Mouse (Mus musculus) erythroblast, embryonic 14.5 days (primary cell): Measurements from ENCODE around the gene Tmem95. TPM values are rescaled to one million over a fixed set of nuclear protein-coding genes. Genes with fewer than 3 reads are reported as not detected.
A peak's percentile ranks its signal among the peaks of the same experiment; 100 is the strongest.
"Not testable (repeated sequence)": the region's sequence is repeated elsewhere in the genome, so short reads cannot be mapped to it uniquely, and the experiment has no call there.

Experiments
- H3K27me3 ChIP-seq: 2 replicates; pipeline ENCODE4 v1.6.1; 2012; ENCODE audit warnings: inconsistent platforms; ENCODE audit not compliant: control insufficient read depth
- H3K36me3 ChIP-seq: 2 replicates; pipeline ENCODE4 v1.6.1; 2012; ENCODE audit warnings: mild to moderate bottlenecking, inconsistent platforms; ENCODE audit not compliant: control insufficient read depth
- H3K4me1 ChIP-seq: 2 replicates; pipeline ENCODE4 v1.6.1; 2012; ENCODE audit warnings: inconsistent platforms; ENCODE audit not compliant: control insufficient read depth
- H3K4me3 ChIP-seq: replicated peaks from 2 replicates; pipeline ENCODE3; 2012; ENCODE audit warnings: moderate library complexity, mild to moderate bottlenecking, inconsistent platforms
- H3K9me3 ChIP-seq: 2 replicates; pipeline ENCODE4 v1.6.1; 2012; ENCODE audit warnings: low read length, inconsistent platforms, mixed read lengths; ENCODE audit not compliant: control insufficient read depth
- GATA1 ChIP-seq: IDR thresholded peaks from 2 replicates; pipeline ENCODE4 v1.6.1; 2012; ENCODE audit warnings: low read length, inconsistent platforms, mixed read lengths
- TAL1 ChIP-seq: IDR thresholded peaks from 3 replicates; pipeline ENCODE4 v1.6.1; 2012; ENCODE audit warnings: low read length, inconsistent platforms, mixed read lengths
- polyA plus RNA-seq: library from polyadenylated mRNA; stranded (reverse); fragments of >175 nt; gene quantifications from 2 replicates; pipeline ENCODE4 v1.2.3, GENCODE M21; 2012

Gene Tmem95
- polyA plus RNA-seq, 1 experiment, result not detected

DNA sequence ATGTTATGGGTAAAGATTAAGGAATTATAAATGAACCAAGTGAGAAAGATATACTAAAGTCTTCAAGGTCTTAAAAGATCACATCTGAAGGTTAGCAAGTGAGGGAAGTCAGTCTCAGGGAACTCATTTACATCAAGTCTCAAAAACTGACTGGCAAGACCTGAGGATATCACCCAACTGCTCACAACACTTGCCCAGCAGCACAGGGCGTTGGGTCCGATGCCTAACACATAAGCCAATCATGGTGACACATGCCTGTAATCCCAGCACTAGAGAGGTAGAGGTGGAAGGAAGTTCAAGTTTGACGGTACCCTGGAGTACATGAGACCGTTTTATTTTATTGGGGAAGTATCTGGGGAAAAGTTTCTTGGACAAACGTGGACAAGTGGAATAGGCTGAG lies 40.3 kb upstream of the Tmem95 start:
- Histone ChIP-seq H3K4me3 (peak overlapping the region; percentile 96), H3K9me3 (no peaks in the 10 kb centered on the region), H3K4me1 (peaks cover 86% of the 10 kb centered on the region), H3K36me3 (peaks cover 65% of the 10 kb centered on the region), H3K27me3 (no peaks in the 10 kb centered on the region)
- TF ChIP-seq TAL1 (no peak), GATA1 (no peak)

- peaks cover 85% of the 10 kb centered on the region for H3K4me1 ChIP-seq
- H3K27me3 ChIP-seq, result no peaks in the 10 kb centered on the region
- peak overlapping the region; percentile 43 for H3K4me3 ChIP-seq
- no peaks in the 10 kb centered on the region for H3K9me3 ChIP-seq
- TF ChIP-seq TAL1 (no peak), GATA1 (no peak)
- H3K36me3 ChIP-seq, result peaks cover 72% of the 10 kb centered on the region
Observed at GRCm38 (mm10) chr11:69917379-69917948, 39.6 kb upstream of the Tmem95 start.

- H3K27me3 ChIP-seq, H3K9me3 ChIP-seq: not testable (repeated sequence)
- peaks cover 78% of the 10 kb centered on the region for H3K36me3 ChIP-seq
- H3K4me1 ChIP-seq, result peaks cover 81% of the 10 kb centered on the region
- H3K4me3 ChIP-seq, result peak overlapping the region; percentile 81
Observed at GRCm38 (mm10) chr11:69916652-69917378, 39.0 kb upstream of the Tmem95 start.

DNA sequence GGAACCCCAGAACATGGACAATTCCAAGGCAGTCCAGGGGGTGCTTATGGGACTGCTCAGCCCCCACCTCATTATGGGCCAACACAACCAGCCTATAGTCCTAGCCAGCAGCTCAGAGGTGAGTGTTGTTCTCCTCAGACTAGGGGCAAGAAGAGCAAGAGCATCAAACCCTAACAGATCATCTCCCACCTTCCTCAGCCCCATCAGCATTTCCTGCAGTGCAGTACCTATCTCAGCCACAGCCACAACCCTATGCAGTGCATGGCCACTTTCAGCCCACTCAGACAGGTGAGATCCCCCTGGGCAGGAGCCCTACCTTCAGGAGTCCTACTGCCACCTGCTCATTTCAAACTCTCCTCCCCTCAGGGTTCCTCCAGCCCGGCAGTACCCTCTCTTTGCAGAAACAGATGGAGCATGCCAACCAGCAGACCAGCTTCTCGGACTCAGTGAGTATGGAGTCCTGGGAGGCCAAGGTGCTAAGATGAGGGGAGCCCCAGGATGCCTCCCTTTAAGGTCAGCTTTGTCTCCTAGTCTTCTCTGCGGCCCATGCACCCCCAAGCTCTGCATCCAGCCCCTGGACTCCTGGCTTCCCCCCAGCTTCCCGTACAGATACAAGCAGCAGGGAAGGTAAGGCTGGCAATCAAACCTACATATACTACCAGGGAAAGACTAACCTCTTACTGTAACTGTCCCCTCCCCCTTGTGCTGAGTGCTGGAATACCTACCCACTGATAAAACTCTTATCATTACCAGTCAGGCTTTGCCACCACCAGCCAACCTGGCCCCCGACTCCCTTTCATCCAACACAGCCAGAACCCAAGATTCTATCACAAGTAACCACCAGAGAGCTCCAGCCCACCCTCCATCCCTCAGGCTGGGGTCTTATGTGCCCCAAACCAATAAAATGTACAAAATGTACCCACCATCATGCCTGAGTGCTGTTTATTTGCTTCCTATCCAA lies 38.1 kb upstream of the Tmem95 start:
- TF ChIP-seq TAL1 (peak; percentile 92), GATA1 (peak; percentile 92)
- peaks cover 87% of the 10 kb centered on the region for H3K36me3 ChIP-seq
- H3K4me3 ChIP-seq, result peak overlapping the region; percentile 81
- H3K27me3 ChIP-seq, result no peaks in the 10 kb centered on the region
- H3K9me3 ChIP-seq, result no peaks in the 10 kb centered on the region
- H3K4me1 ChIP-seq, result peaks cover 76% of the 10 kb centered on the region

- peaks cover 71% of the 10 kb centered on the region for H3K4me1 ChIP-seq
- H3K27me3 ChIP-seq, result no peaks in the 10 kb centered on the region
- no peaks in the 10 kb centered on the region for H3K9me3 ChIP-seq
- peaks cover 94% of the 10 kb centered on the region for H3K36me3 ChIP-seq
- TF ChIP-seq GATA1 (no peak), TAL1 (no peak)
- peak overlapping the region; percentile 81 for H3K4me3 ChIP-seq
Observed at GRCm38 (mm10) chr11:69914917-69915430, 37.2 kb upstream of the Tmem95 start.

DNA sequence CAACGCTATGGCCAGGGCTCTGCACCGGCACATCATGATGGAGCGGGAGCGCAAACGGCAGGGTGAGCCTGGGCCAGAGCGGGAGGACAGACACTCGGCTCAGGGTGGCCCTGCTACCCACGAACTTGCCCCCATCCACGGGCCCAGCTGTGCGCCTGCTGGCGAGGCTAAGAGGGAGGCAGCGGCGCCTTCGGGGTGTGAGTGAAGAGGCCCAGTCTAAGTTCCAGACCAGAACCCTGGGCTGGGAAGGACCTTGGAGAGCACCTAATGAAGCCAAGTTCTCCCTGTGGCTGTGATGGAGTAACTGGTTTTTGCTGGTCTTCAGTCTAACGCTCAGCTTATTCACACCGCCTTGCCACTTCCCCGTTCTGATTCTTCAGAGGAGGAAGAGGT lies 36.5 kb upstream of the Tmem95 start:
- TF ChIP-seq TAL1 (no peak), GATA1 (no peak)
- H3K4me1 ChIP-seq, result peaks cover 66% of the 10 kb centered on the region
- peaks cover 96% of the 10 kb centered on the region for H3K36me3 ChIP-seq
- no peaks in the 10 kb centered on the region for H3K27me3 ChIP-seq
- no peaks in the 10 kb centered on the region for H3K9me3 ChIP-seq
- peak overlapping the region; percentile 81 for H3K4me3 ChIP-seq

GRCm38 (mm10) chr11:69913554-69914371 lies 35.9 kb upstream of the Tmem95 start, which contains the start of gene Gps2:
TSS of gene Gps2 (plus strand) at chr11:69913888.
- Histone ChIP-seq H3K9me3 (no peaks in the 10 kb centered on the region), H3K4me1 (peaks cover 60% of the 10 kb centered on the region), H3K4me3 (peak within 1 kb of the TSS; percentile 81), H3K27me3 (no peaks in the 10 kb centered on the region), H3K36me3 (peaks cover 96% of the 10 kb centered on the region)
- TF ChIP-seq GATA1 (no peak), TAL1 (no peak)
